Mouse (Mus musculus): ENCODE data around the gene Pacsin2. TPM values are rescaled to one million over a fixed set of nuclear protein-coding genes. Genes with fewer than 3 reads are reported as not detected.
"Not testable (repeated sequence)": the region's sequence is repeated elsewhere in the genome, so short reads cannot be mapped to it uniquely, and the experiment has no call there.

Pacsin2 gene
- polyA plus RNA-seq, 1 experiment from 2014 or later = 26.9 TPM

DNA sequence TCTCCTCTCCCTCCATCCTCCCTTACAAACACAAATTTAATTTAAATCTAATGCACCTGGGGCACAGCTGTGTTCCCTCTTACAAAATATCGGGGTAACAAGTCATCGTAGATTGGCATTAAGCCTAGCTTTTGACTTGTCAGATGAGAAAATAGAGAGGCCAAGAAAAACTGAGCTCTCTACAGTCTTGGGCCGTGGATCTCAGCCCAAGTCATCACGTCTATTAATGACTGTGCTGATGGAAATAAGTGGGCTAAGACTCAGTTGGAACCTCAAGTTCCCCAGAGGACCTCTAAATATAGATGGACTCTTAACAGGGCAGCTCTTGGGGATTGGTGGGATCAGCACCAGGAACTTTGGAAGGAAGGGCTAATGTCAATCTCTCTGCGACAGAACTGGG, 81.3 kb downstream of the Pacsin2 start:
- no peak overlapping the region for H3K4me2 ChIP-seq (ENCODE audit: low read length)
- H3K9ac ChIP-seq (ENCODE audit: low read depth, low read length) = no peak overlapping the region
- H3K4me3 ChIP-seq (ENCODE audit: low read length) = no peak overlapping the region
- H3K4me1 ChIP-seq (ENCODE audit: control insufficient read depth, insufficient read depth, low read depth, low read length) = no peaks in the 10 kb centered on the region
- no peaks in the 10 kb centered on the region for H3K9me3 ChIP-seq (ENCODE audit: control insufficient read depth, low read length)
- no peak for ATAC-seq
- no peaks in the 10 kb centered on the region; the same call in 1 of the 2 replicates for H3K36me3 ChIP-seq (ENCODE audit: control insufficient read depth, insufficient read depth, low read length)
- whole genome bisulfite sequencing = 85% methylated on average over 5 of the region's 5 CpGs
- H3K27me3 ChIP-seq (replicated peaks; ENCODE audit: control insufficient read depth, insufficient read depth, low read length) = no peaks in the 10 kb centered on the region
- H3K27ac ChIP-seq (ENCODE audit: low read depth, low read length) = no peak overlapping the region

DNA sequence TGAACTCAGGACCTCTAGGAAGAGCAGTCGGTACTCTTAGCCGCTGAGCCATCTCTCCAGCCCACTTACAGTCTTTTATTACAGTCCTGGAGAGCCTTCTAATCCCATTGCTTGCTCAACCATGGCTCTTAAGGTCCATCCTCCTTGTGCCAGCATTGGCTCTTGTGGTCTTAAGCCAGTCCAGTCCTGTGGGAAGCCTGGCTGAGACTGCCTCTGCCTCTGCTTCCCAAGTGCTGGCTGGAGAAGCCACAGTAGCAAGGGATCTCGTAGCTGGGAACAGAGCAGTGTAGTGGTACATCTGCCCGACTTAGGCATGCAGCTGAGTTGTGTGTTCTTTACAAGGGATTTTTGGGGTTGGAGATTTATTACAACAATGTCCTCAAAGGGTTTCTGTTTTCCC, 81.9 kb downstream of the Pacsin2 start:
- Histone ChIP-seq H3K9me3 (ENCODE audit: control insufficient read depth, low read length) (no peaks in the 10 kb centered on the region), H3K4me2 (ENCODE audit: low read length) (no peak overlapping the region), H3K4me3 (ENCODE audit: low read length) (no peak overlapping the region), H3K27me3 (replicated peaks; ENCODE audit: control insufficient read depth, insufficient read depth, low read length) (no peaks in the 10 kb centered on the region), H3K9ac (ENCODE audit: low read depth, low read length) (no peak overlapping the region), H3K36me3 (ENCODE audit: control insufficient read depth, insufficient read depth, low read length) (no peaks in the 10 kb centered on the region; the same call in 1 of the 2 replicates), H3K4me1 (ENCODE audit: control insufficient read depth, insufficient read depth, low read depth, low read length) (no peaks in the 10 kb centered on the region), H3K27ac (ENCODE audit: low read depth, low read length) (no peak overlapping the region)
- ATAC-seq = no peak
- 96% methylated on average over 4 of the region's 4 CpGs for WGBS

DNA sequence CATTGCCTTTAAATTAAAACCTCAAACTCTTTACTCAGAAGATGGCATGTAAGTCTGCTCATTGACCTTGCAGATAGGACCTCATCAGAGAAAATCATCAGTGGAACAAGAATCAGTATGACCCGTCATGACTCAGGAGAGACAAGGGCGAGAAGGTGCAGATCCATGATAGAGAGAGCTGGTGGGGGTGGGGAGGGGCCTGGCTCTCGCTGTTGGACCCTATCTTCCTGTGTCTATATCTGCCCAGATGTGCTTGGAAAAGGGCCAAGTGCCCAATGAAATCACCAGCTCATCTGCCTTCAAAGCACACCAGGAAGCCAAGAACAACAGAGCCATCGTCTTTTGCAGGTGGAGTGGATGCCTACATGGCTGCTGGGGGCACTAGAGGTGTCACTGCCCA, 87.3 kb downstream of the Pacsin2 start:
- ATAC-seq = no peak
- H3K36me3 ChIP-seq (ENCODE audit: control insufficient read depth, insufficient read depth, low read length) = no peaks in the 10 kb centered on the region; the same call in 1 of the 2 replicates
- H3K4me2 ChIP-seq (ENCODE audit: low read length) = no peak overlapping the region
- WGBS = 84% methylated on average over 4 of the region's 4 CpGs
- H3K4me3 ChIP-seq (ENCODE audit: low read length) = no peak overlapping the region
- no peak overlapping the region for H3K9ac ChIP-seq (ENCODE audit: low read depth, low read length)
- no peak overlapping the region for H3K27ac ChIP-seq (ENCODE audit: low read depth, low read length)
- no peaks in the 10 kb centered on the region for H3K4me1 ChIP-seq (ENCODE audit: control insufficient read depth, insufficient read depth, low read depth, low read length)
- H3K27me3 ChIP-seq (replicated peaks; ENCODE audit: control insufficient read depth, insufficient read depth, low read length) = no peaks in the 10 kb centered on the region
- H3K9me3 ChIP-seq (ENCODE audit: control insufficient read depth, low read length) = no peaks in the 10 kb centered on the region

DNA sequence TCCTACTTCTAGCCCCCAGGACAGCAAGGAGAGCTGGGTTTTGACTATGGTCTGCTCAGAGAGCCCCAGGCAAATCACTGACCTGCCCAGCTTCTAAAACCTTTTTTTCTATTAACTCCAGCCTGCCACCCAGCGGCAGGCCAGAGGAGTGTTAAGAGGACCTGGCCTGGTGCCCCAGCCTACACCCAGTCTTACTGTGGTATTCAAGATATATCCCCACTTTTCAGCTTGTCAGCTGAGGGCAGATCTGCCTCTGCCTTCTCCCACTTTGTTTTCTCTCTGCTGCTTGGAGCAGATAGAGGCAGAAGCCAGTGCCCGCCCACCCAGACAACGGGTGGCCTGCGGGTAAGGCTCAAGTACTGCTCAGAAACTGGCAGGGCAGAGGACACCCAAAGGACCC, 89.3 kb downstream of the Pacsin2 start:
- H3K4me1 ChIP-seq (ENCODE audit: control insufficient read depth, insufficient read depth, low read depth, low read length) = no peaks in the 10 kb centered on the region
- ATAC-seq = no peak
- WGBS = 72% methylated on average over 4 of the region's 4 CpGs

DNA sequence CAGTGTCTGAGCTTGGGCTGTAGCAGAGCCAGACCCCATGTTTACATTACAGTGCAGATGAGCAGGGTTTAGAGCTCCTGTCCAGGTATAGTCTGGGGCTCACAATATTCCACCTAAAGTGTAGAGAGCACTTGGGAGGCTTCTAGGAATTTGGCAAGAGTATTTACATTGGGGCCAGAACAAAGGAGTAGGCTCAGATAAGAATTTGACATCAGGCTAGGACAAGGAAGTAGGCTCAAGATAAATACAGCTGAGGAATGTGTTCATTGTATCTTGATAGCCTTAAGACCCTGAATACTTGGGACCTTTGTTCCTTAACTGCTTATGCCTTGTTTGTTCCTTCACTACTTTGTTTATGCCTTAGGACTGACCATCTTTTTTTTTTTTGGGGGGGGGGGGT, 90.3 kb downstream of the Pacsin2 start:
- no peak for ATAC-seq
- Histone ChIP-seq H3K27ac (ENCODE audit: low read depth, low read length) (no peak overlapping the region), H3K4me2 (ENCODE audit: low read length) (no peak overlapping the region), H3K4me1 (ENCODE audit: control insufficient read depth, insufficient read depth, low read depth, low read length) (no peaks in the 10 kb centered on the region), H3K27me3 (replicated peaks; ENCODE audit: control insufficient read depth, insufficient read depth, low read length) (no peaks in the 10 kb centered on the region), H3K4me3 (ENCODE audit: low read length) (no peak overlapping the region), H3K9me3 (ENCODE audit: control insufficient read depth, low read length) (no peaks in the 10 kb centered on the region), H3K9ac (ENCODE audit: low read depth, low read length) (no peak overlapping the region), H3K36me3 (ENCODE audit: control insufficient read depth, insufficient read depth, low read length) (no peaks in the 10 kb centered on the region; the same call in 1 of the 2 replicates)

More for the DNA sequence above, 89.3 kb downstream of the Pacsin2 start:
- Histone ChIP-seq H3K27ac (ENCODE audit: low read depth, low read length) (no peak overlapping the region), H3K4me3 (ENCODE audit: low read length) (no peak overlapping the region), H3K36me3 (ENCODE audit: control insufficient read depth, insufficient read depth, low read length) (no peaks in the 10 kb centered on the region; the same call in 1 of the 2 replicates), H3K4me2 (ENCODE audit: low read length) (no peak overlapping the region), H3K9me3 (ENCODE audit: control insufficient read depth, low read length) (no peaks in the 10 kb centered on the region), H3K27me3 (replicated peaks; ENCODE audit: control insufficient read depth, insufficient read depth, low read length) (no peaks in the 10 kb centered on the region), H3K9ac (ENCODE audit: low read depth, low read length) (no peak overlapping the region)

DNA sequence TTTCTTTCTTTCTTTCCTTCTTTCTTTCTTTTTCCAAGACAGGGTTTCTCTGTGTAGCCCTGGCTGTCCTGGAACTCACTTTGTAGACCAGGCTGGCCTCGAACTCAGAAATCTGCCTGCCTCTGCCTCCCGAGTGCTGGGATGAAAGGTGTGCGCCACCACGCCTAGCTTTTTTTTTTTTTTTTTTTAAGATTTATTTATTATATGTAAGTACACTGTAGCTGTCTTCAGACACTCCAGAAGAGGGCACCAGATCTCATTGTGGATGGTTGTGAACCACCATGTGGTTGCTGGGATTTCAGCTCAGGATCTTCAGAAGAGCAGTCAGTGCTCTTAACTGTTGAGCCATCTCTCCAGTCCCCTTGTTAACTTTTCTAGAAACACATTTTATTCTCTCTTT, 95.7 kb downstream of the Pacsin2 start:
- H3K4me2 ChIP-seq (ENCODE audit: low read length); H3K27me3 ChIP-seq (replicated peaks; ENCODE audit: control insufficient read depth, insufficient read depth, low read length); ATAC-seq; H3K27ac ChIP-seq (ENCODE audit: low read depth, low read length); H3K9me3 ChIP-seq (ENCODE audit: control insufficient read depth, low read length); H3K9ac ChIP-seq (ENCODE audit: low read depth, low read length); H3K4me3 ChIP-seq (ENCODE audit: low read length); H3K36me3 ChIP-seq (ENCODE audit: control insufficient read depth, insufficient read depth, low read length); H3K4me1 ChIP-seq (ENCODE audit: control insufficient read depth, insufficient read depth, low read depth, low read length): not testable (repeated sequence)
- WGBS = 90% methylated on average over 4 of the region's 4 CpGs

DNA sequence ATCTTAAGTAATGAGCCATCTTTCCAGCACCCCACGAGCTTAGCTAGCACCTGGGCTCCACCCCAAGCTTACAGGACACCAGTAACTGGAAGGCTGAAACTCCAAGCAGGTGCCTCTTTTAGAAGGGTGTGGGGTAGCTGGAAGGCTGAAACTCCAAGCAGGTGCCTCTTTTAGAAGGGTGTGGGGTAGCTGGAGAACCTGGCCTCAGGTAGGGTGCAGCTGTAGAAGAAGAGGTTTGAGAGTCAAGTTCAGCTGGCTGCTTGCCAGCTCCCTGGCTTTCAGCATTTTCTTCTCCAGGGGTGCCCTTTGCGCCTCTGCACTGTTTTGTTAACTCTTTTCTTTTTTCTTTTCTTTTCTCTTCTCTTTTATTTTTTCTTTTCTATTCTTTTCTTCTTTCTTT, 96.1 kb downstream of the Pacsin2 start:
- ATAC-seq = no peak

DNA sequence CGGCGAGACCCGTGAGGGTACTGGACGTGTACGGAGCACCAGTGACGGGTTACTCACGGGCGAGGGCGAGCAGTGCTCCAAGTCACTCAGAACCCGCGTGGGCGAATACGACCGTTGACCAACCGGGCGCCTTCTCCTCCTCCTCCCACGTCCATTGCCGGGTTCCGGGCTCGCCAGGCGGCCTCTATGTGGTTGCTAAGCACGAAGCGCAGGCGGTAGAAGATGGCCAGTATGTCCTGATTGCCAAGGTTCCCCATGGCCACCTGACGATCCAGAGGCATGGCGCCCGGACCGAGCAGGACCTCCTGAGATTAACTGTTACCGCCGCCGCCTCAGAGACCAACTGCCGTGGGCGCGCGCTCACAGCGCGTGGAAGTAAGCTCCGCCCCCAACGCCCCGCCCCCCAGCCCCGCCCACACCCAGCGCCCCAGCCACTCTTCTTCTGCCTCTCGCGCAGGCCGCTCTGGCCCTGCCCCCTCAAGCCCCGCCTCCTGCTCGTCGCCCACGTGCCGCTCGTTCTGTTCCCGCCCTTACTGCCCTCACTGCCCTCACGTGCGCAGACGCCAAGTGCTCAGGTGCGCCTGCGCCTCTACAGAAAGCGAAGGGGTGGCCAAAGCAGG, 97.4 kb downstream of the Pacsin2 start:
- no peaks in the 10 kb centered on the region; the same call in 1 of the 2 replicates for H3K4me1 ChIP-seq (ENCODE audit: control insufficient read depth, insufficient read depth, low read depth, low read length)
- peak overlapping the region; percentile 57 for H3K4me2 ChIP-seq (ENCODE audit: low read length)
- no peaks in the 10 kb centered on the region for H3K27me3 ChIP-seq (replicated peaks; ENCODE audit: control insufficient read depth, insufficient read depth, low read length)
- peak overlapping the region; percentile 40 for H3K4me3 ChIP-seq (ENCODE audit: low read length)
- H3K27ac ChIP-seq (ENCODE audit: low read depth, low read length) = no peak overlapping the region
- H3K36me3 ChIP-seq (ENCODE audit: control insufficient read depth, insufficient read depth, low read length) = no peaks in the 10 kb centered on the region
- no peaks in the 10 kb centered on the region for H3K9me3 ChIP-seq (ENCODE audit: control insufficient read depth, low read length)
- 0 out of 2 replicates have a peak overlapping the region, but pooled peaks have one; percentile 11 for H3K9ac ChIP-seq (ENCODE audit: low read depth, low read length)
- ATAC-seq = peak; percentile 96
- WGBS = 23% methylated on average over 52 of the region's 58 CpGs

More for the DNA sequence above, 96.1 kb downstream of the Pacsin2 start:
- H3K9ac ChIP-seq (ENCODE audit: low read depth, low read length) = no peak overlapping the region
- no peaks in the 10 kb centered on the region for H3K27me3 ChIP-seq (replicated peaks; ENCODE audit: control insufficient read depth, insufficient read depth, low read length)
- no peak overlapping the region for H3K4me2 ChIP-seq (ENCODE audit: low read length)
- no peaks in the 10 kb centered on the region for H3K9me3 ChIP-seq (ENCODE audit: control insufficient read depth, low read length)
- no peaks in the 10 kb centered on the region for H3K36me3 ChIP-seq (ENCODE audit: control insufficient read depth, insufficient read depth, low read length)
- H3K4me3 ChIP-seq (ENCODE audit: low read length) = no peak overlapping the region
- WGBS = 93% methylated on average over 2 of the region's 2 CpGs
- H3K27ac ChIP-seq (ENCODE audit: low read depth, low read length) = no peak overlapping the region
- no peaks in the 10 kb centered on the region; the same call in 1 of the 2 replicates for H3K4me1 ChIP-seq (ENCODE audit: control insufficient read depth, insufficient read depth, low read depth, low read length)

DNA sequence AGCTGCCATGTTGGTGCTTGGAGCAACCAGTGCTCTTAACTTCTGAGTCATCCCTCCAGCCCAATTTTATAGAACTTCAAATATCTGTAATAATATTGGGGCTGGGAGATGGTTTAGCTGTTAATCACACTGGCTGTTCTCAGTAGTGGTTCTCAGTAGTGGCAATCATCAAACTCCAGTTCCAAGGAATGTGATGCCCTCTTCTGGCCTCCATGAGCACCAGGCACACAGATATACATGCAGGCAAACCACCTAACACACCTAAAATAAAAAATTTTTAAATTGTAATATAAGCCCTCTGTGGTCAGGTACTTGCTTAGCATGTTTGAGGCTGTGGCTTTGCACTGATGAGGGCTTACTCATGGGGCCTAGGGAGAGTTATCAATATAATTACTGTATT, 98.7 kb downstream of the Pacsin2 start:
- no peak for ATAC-seq
- Histone ChIP-seq H3K36me3 (ENCODE audit: control insufficient read depth, insufficient read depth, low read length) (no peaks in the 10 kb centered on the region), H3K9ac (ENCODE audit: low read depth, low read length) (no peak overlapping the region), H3K4me2 (ENCODE audit: low read length) (no peak overlapping the region), H3K4me3 (ENCODE audit: low read length) (no peak overlapping the region), H3K27ac (ENCODE audit: low read depth, low read length) (no peak overlapping the region), H3K4me1 (ENCODE audit: control insufficient read depth, insufficient read depth, low read depth, low read length) (no peaks in the 10 kb centered on the region; the same call in 1 of the 2 replicates), H3K9me3 (ENCODE audit: control insufficient read depth, low read length) (no peaks in the 10 kb centered on the region), H3K27me3 (replicated peaks; ENCODE audit: control insufficient read depth, insufficient read depth, low read length) (no peaks in the 10 kb centered on the region)
